Mouse (Mus musculus) hindbrain, embryonic 11.5 days (tissue): ENCODE data around the gene Kcnab2. TPM values are rescaled to one million over a fixed set of nuclear protein-coding genes. Genes with fewer than 3 reads are reported as not detected.

Experiments used
- ATAC-seq: fragments of 200-750 bp; cut with Nextera tagmentation; 2 replicates; pipeline ENCODE4 v1.8.0; 2017; ENCODE audit warnings: mild to moderate bottlenecking, moderate TSS enrichment, moderate library complexity; ENCODE audit not compliant: low FRiP score
- DNase-seq: peaks from one replicate; pipeline ENCODE4 v3.0.0-alpha.2; 2015; ENCODE audit warnings: low spot score
- H3K27ac ChIP-seq: fragments of 300-500 bp; sonication (generic); 2 replicates; pipeline ENCODE4 v1.5.1; 2014; ENCODE audit warnings: mild to moderate bottlenecking, low read depth, low read length
- H3K27me3 ChIP-seq: fragments of 300-500 bp; sonication (generic); 2 replicates; pipeline ENCODE4 v1.6.1; 2014; ENCODE audit warnings: mild to moderate bottlenecking, low read length, moderate library complexity, mixed read lengths; ENCODE audit not compliant: control insufficient read depth, insufficient read depth
- H3K36me3 ChIP-seq: fragments of 300-500 bp; sonication (generic); 2 replicates; pipeline ENCODE4 v1.6.1; 2014; ENCODE audit warnings: mild to moderate bottlenecking, low read length, moderate library complexity, mixed read lengths; ENCODE audit not compliant: control insufficient read depth, insufficient read depth
- H3K4me1 ChIP-seq: fragments of 300-500 bp; sonication (generic); replicated peaks from 2 replicates; pipeline ENCODE4 v1.6.1; 2014; ENCODE audit warnings: low read length, mixed read lengths; ENCODE audit not compliant: control insufficient read depth, insufficient read depth
- H3K4me2 ChIP-seq: fragments of 300-500 bp; sonication (generic); replicated peaks from 2 replicates; pipeline ENCODE4 v1.6.1; 2014; ENCODE audit warnings: mild to moderate bottlenecking, low read depth, low read length
- H3K4me3 ChIP-seq: fragments of 300-500 bp; sonication (generic); 2 replicates; pipeline ENCODE4 v1.5.1; 2014; ENCODE audit warnings: low read depth, low read length
- H3K9ac ChIP-seq: fragments of 300-500 bp; sonication (generic); 2 replicates; pipeline ENCODE4 v1.6.1; 2014; ENCODE audit warnings: low read depth, low read length
- H3K9me3 ChIP-seq: fragments of 300-500 bp; sonication (generic); 2 replicates; pipeline ENCODE4 v1.6.1; 2016; ENCODE audit warnings: low read length; ENCODE audit not compliant: control insufficient read depth
- WGBS: fragments of 180-500 bp; shearing (Covaris S2); extraction: QIAGEN DNeasy Blood & Tissue Kit; methylation state at CpG from one replicate; pipeline ENCODE4 v1.1.7; 2014; 5-methylcytosine and 5-hydroxymethylcytosine counted together
- polyA plus RNA-seq: library from polyadenylated mRNA; unstranded; fragments of >200 nt; fragmentation: Nextera tagmentation; extraction: Ambion mirVana; gene quantifications from 2 replicates; pipeline ENCODE4 v1.2.1, GENCODE M21; 2014

Kcnab2 gene
- polyA plus RNA-seq, 1 experiment from 2014 or later = 11.1 TPM

DNA sequence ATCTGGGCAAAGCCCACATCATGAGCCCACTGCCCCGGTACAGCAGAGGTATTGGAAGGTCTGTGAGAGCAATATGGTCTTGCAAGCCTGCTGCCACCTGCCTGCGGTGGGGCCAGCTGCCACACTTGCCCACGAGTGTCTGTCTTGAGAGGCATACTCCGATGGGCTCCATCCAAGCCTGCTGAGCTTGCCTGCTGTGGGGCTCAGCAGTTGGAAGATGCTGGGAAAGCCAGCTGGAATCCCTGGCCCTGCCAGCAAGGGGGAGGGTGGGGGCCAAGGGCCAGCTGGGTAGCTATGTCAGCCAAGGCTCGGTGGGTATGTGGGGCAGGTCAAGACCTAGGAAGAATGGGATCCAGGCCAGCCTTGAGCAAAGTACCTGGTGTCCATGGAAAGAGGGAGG lies 85.5 kb downstream of the Kcnab2 start:
- H3K27me3 ChIP-seq = no peaks in the 10 kb centered on the region
- no peak overlapping the region for H3K9ac ChIP-seq
- H3K36me3 ChIP-seq = no peaks in the 10 kb centered on the region
- ATAC-seq = no peak
- WGBS = 79% methylated on average over 5 of the region's 5 CpGs
- H3K4me1 ChIP-seq = no peaks in the 10 kb centered on the region
- no peaks in the 10 kb centered on the region for H3K9me3 ChIP-seq
- DNase-seq = no peak
- no peak overlapping the region for H3K4me3 ChIP-seq
- no peak overlapping the region for H3K4me2 ChIP-seq
- H3K27ac ChIP-seq = no peak overlapping the region

DNA sequence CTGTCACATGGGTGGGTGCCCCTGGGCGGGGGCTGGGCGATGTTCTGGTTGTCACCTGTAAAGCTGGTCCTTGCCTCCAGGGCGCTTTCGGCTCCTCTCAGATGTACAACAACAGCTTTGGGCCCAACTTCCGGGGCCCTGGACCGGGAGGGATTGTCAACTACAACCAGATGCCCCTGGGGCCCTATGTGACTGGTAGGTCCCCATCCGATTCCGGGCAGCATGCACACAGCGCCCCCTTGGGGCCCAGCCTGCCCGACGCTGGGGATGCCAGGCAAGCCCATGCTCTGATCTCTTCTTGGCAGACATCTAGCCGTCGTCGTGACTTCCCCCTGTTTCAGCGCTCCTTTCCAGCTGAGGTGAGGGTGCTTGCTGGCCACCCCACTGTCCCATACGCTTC lies 92.0 kb downstream of the Kcnab2 start:
- DNase-seq (peak; percentile 25), ATAC-seq (no peak)
- Histone ChIP-seq H3K4me3 (no peak overlapping the region), H3K4me2 (no peak overlapping the region), H3K27ac (no peak overlapping the region), H3K9ac (no peak overlapping the region), H3K9me3 (no peaks in the 10 kb centered on the region), H3K36me3 (no peaks in the 10 kb centered on the region), H3K4me1 (no peaks in the 10 kb centered on the region), H3K27me3 (no peaks in the 10 kb centered on the region)
- whole genome bisulfite sequencing = 60% methylated on average over 15 of the region's 16 CpGs

DNA sequence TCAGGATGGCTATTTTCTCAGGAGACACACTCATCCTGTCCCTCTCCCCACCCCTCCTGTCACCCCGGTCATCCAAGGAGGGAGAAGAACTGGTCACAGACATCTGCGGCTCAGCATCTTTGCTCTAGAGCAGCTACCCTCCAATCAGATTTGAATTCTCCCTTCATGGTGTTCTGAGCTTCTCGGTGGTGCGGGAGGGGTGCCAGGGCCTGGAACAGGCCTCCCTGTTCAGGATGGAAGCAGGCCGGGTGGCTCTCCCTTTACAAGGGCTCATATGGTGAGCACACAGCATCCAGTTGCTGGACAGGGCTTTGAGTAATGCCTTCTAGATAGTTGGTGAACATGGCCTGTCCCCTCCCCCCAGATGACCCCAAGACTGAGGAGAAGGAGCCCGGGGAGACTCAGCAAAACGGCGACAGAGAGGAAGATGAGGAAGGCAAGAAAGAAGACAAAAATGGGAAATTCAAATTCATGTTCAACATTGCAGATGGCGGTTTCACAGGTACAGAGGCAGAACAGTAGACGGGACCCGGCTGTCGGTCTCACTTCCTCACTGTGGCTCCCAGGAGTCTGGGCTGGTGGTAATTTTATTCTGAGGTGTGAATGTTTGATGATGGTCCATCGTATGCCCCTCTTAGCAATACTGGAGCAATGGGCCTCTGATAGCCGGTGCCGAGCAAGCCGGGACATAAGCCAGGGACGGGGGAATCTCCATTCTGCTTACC lies 95.0 kb downstream of the Kcnab2 start:
- Histone ChIP-seq H3K9ac (no peak overlapping the region), H3K4me3 (no peak overlapping the region), H3K36me3 (no peaks in the 10 kb centered on the region), H3K27me3 (no peaks in the 10 kb centered on the region), H3K4me2 (no peak overlapping the region), H3K9me3 (no peaks in the 10 kb centered on the region), H3K4me1 (no peaks in the 10 kb centered on the region), H3K27ac (no peak overlapping the region)
- DNase-seq (no peak), ATAC-seq (no peak)
- WGBS = 92% methylated on average over 17 of the region's 17 CpGs

DNA sequence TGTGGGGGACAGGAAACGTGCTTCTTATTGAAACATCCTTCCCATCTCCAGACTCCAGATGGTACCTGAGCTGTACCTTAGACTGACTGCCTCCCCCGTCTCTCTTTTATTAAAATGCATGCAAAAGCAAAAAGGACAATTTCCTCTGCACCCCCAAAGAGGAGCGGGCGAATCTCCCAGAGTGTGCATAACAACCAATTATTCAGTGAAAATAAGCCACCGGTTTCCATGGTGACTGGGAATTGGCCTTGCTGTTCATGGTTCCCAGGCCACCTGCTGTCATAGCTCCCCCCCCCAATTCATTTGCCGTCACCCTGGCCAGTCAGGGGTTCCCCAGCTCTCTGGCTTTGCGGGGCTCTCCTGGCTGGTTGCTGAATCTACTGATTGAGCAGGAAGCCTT lies 112.4 kb downstream of the Kcnab2 start:
- Histone ChIP-seq H3K4me1 (peaks cover 5% of the 10 kb centered on the region; the same call in 1 of the 2 replicates), H3K27ac (no peak overlapping the region), H3K4me3 (no peak overlapping the region), H3K27me3 (peaks cover 6% of the 10 kb centered on the region; the same call in 1 of the 2 replicates), H3K4me2 (no peak overlapping the region), H3K36me3 (no peaks in the 10 kb centered on the region), H3K9ac (no peak overlapping the region), H3K9me3 (no peaks in the 10 kb centered on the region)
- DNase-seq (peak; percentile 28), ATAC-seq (no peak)
- WGBS = 50% methylated on average over 7 of the region's 7 CpGs

DNA sequence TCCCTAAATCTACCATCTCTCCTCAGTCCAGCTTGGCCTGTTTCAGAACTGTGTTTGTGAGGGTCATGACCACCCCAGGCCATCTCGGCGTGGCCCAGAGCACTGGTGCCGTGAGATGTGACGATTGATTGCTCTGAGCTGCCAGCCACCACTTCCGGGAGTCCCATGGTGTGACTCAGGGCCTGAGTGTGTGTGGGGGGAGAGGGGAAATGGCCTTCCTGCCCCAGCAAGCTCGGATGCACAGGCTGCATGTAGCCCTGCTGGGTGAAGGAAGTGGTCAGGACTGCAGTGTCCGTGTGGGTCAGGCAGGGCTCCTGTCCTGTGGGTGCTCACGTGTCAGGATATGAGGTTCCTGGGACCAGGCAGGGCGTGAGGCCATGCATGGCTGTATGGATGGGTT lies 115.5 kb downstream of the Kcnab2 start:
- H3K27me3 ChIP-seq = peaks cover 8% of the 10 kb centered on the region; the same call in 1 of the 2 replicates
- H3K9ac ChIP-seq = no peak overlapping the region
- ATAC-seq (no peak), DNase-seq (no peak)
- no peaks in the 10 kb centered on the region for H3K36me3 ChIP-seq
- H3K4me3 ChIP-seq = no peak overlapping the region
- H3K27ac ChIP-seq = no peak overlapping the region
- 71% methylated on average over 9 of the region's 9 CpGs for WGBS
- no peak overlapping the region for H3K4me2 ChIP-seq
- peaks cover 5% of the 10 kb centered on the region; the same call in 1 of the 2 replicates for H3K4me1 ChIP-seq
- H3K9me3 ChIP-seq = no peaks in the 10 kb centered on the region

DNA sequence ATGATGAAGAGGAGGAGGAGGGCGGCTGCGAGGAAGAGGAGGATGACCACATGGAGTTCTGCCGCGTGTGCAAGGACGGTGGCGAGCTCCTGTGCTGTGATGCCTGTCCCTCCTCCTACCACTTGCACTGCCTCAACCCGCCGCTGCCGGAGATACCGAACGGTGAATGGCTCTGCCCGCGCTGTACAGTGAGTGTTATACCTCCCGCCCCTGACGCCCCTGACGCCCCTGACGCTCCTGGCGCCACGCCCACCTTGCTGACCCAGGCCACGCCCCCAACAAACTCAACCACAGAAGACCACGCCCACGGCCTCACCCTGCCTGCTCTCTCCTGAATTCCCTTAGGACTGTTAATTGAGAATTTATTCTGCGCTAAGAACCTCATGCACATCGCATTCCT lies 116.8 kb downstream of the Kcnab2 start:
- DNase-seq (peak; percentile 77), ATAC-seq (peak; percentile 77)
- H3K27me3 ChIP-seq = peaks cover 8% of the 10 kb centered on the region; the same call in 1 of the 2 replicates
- 0 out of 2 replicates have a peak overlapping the region, but pooled peaks have one; percentile 7 for H3K4me3 ChIP-seq
- H3K9me3 ChIP-seq = no peaks in the 10 kb centered on the region
- no peaks in the 10 kb centered on the region for H3K36me3 ChIP-seq
- H3K4me2 ChIP-seq = peak overlapping the region; percentile 27
- under 1% methylated on average over 24 of the region's 24 CpGs for WGBS
- peaks cover 5% of the 10 kb centered on the region; the same call in 1 of the 2 replicates for H3K4me1 ChIP-seq
- H3K27ac ChIP-seq = no peak overlapping the region
- no peak overlapping the region for H3K9ac ChIP-seq

DNA sequence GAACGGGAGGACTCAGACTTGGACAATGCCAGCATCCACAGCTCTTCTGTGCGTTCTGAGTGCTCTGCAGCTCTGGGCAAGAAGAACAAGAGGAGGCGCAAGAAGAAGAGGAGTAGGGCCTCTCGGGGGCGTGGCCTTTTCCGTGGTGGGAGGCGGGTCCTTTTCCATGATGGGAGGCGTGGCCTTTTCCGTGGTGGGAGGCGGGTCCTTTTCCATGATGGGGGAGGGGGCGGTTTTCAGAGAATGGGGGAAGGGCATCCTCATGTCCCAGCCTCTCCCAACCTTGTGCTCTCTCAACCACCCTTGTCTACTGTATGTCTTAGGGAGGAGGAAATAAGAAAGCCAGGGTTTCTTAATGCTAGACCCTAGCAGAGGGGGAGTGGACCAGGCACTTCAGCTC lies 118.0 kb downstream of the Kcnab2 start:
- H3K9me3 ChIP-seq = no peaks in the 10 kb centered on the region
- H3K4me3 ChIP-seq = no peak overlapping the region
- H3K4me2 ChIP-seq = no peak overlapping the region
- H3K36me3 ChIP-seq = no peaks in the 10 kb centered on the region
- 10% methylated on average over 11 of the region's 11 CpGs for WGBS
- peaks cover 5% of the 10 kb centered on the region; the same call in 1 of the 2 replicates for H3K4me1 ChIP-seq
- H3K27ac ChIP-seq = no peak overlapping the region
- DNase-seq (no peak), ATAC-seq (no peak)
- peaks cover 8% of the 10 kb centered on the region; the same call in 1 of the 2 replicates for H3K27me3 ChIP-seq
- H3K9ac ChIP-seq = no peak overlapping the region

DNA sequence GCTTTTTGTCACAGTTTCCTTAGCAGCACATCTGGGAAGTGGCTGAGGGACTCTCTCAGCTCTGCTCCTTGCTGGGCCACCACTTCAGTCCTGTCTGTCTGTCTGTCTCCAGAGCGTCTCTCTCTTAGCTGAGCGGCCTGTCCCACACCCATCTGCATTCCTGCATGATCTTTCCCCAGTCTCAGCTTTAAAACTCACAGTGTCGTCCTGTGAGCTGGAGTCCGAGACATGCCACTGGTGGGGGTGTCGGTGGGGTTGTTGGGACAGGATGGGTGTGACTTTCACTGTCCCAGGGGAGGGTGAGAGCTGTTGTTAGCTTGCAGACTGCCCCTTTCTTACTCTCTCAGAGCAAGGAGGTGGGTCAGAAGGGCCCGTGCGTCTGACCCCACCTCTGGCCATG lies 122.0 kb downstream of the Kcnab2 start:
- peaks cover 12% of the 10 kb centered on the region for H3K27me3 ChIP-seq
- H3K36me3 ChIP-seq = no peaks in the 10 kb centered on the region
- H3K4me3 ChIP-seq = no peak overlapping the region
- no peak overlapping the region for H3K4me2 ChIP-seq
- ATAC-seq (no peak), DNase-seq (no peak)
- WGBS = 79% methylated on average over 7 of the region's 7 CpGs
- H3K4me1 ChIP-seq = 0 out of 2 replicates have a peak, but pooled peaks cover 2% of the 10 kb centered on the region
- no peak overlapping the region for H3K27ac ChIP-seq
- no peak overlapping the region for H3K9ac ChIP-seq
- no peaks in the 10 kb centered on the region for H3K9me3 ChIP-seq
